Mouse (Mus musculus) embryonic fibroblast, embryonic 13.5 days (primary cell): ENCODE measurements around the gene Akap2.

Experiments used
- CTCF ChIP-seq: IDR thresholded peaks from 2 replicates; pipeline ENCODE4 v1.5.1; 2011; ENCODE audit warnings: mild to moderate bottlenecking, control low read depth, low read length, moderate library complexity, borderline replicate concordance; ENCODE audit not compliant: insufficient read depth
- POLR2A ChIP-seq: IDR thresholded peaks from 2 replicates; pipeline ENCODE4 v1.6.1; 2011; ENCODE audit warnings: low read depth, mild to moderate bottlenecking, control low read depth, low read length, moderate library complexity

DNA sequence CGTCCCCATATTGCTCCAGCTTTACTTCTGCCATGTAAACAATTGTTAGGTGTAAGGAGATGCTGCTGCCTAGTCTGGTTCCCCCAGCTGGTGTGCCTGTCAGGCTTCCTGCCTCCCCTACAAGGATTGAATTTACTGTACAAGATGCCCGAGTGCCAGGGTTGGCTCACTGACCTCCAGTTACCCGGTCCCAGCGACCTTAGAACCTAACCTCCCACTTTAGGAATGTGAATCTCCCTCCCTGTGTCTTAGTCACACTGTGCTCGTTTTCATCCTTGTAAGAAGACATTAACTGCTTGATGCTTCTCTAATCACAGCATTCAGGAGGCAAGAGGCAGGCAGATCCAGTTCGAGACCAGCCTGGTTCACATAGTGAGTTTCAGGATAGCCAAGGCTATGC lies 143.7 kb downstream of the Akap2 start:
- TF ChIP-seq POLR2A, result no peak
- TF ChIP-seq CTCF, result no peak
